Mouse (Mus musculus) 3134 (cell line): ENCODE results near the gene Nsun4.

Source experiments
- DNase-seq: peaks from one replicate; pipeline ENCODE4 v3.0.0-alpha.2; 2011; ENCODE audit warnings: low spot score; ENCODE audit not compliant: insufficient read length; ENCODE audit errors: extremely low read depth

The Nsun4 gene

GRCm38 (mm10) chr4:116053399-116053961 is at the start of gene Nsun4:
TSS of gene Nsun4 (minus strand) at chr4:116053876.
- peak; percentile 95 for DNase-seq

DNA sequence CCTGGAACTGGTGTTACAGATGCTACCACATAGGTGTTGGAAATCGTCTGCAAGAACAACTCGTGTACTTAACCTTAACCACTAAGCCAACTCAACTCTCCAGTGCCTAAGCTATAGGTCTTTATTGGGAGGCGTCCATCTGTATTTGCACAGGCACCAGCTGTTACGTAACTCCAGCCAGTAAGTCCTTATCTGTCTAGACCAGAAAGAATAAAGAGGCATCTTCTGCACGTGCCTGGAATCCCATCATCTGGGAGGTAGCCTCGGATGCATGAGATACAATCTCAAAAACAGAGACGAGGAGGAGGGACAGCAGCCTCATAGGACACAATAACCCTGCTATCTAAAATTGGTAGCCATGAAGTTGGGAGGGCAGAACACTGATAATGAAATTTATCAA is 47.3 kb upstream of the Nsun4 start:
- DNase-seq, result no peak

DNA sequence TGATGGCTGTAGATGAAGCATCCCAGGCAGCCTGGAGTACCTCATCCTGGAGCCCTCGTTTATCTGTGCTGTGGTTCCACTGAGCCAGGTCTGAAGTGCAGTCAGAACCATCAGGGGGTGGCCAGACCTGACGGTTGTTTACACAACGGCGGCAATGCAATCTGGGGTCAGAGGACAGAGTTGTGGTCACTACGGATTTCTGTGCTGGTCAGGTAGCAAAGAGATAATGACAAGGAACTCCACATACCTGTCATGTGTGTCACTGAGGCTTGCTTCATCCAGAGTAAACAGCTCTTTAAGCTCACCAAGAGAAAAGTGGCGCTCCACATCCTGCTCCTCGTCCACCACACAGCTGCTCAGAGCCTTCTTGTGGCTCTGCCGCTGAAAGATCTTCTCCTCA is 43.5 kb upstream of the Nsun4 start:
- no peak for DNase-seq

DNA sequence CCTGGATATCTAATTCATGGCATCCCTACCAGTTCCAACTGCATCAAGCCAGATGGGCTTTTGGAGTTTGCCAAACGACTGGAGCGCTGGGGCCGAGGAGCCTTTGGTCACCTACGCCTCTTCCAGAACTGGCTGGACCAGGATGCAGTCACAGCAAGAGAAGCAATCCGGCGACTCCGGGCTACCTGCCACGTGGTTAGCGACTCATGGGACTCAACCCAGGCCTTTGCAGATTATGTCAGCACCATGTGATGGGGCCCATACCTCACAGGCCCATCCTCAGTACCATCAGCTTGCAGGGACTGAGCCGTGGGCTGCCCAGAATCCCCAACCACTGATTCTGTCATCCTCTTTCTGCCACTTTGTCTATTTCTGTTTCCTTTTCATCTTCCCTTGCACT is 42.6 kb upstream of the Nsun4 start:
- DNase-seq, result peak; percentile 49

DNA sequence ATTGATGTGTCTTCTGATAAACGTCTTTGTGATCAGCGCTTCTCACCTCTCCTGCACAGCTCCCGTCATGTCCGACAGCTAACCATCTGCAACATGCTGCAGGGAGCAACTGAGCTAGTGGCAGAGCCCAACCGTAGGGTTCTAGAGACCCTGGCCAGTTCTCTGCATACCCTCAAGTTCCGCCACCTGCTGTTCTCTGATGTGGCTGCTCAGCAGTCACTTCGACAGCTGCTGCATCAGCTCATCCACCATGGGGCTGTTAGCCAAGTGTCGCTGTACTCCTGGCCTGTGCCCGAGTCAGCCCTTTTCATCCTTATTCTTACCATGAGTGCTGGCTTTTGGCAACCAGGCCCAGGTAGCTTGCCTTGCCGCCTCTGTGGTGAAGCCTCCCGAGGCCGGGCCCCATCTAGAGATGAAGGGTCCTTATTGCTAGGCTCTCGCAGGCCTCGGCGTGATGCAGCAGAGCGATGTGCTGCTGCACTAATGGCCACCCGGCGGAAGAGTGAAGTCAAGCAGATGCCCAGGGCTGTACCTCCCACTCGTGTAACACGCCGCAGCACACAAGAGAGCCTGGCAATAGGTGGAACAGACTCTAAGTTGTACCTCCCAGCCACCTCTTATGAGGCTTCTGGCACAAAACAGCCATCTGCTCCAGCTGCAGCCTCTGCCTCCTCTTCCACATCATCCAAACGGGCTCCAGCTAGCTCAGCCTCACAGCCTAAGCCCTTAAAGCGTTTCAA is 35.0 kb upstream of the Nsun4 start:
- DNase-seq, result no peak

DNA sequence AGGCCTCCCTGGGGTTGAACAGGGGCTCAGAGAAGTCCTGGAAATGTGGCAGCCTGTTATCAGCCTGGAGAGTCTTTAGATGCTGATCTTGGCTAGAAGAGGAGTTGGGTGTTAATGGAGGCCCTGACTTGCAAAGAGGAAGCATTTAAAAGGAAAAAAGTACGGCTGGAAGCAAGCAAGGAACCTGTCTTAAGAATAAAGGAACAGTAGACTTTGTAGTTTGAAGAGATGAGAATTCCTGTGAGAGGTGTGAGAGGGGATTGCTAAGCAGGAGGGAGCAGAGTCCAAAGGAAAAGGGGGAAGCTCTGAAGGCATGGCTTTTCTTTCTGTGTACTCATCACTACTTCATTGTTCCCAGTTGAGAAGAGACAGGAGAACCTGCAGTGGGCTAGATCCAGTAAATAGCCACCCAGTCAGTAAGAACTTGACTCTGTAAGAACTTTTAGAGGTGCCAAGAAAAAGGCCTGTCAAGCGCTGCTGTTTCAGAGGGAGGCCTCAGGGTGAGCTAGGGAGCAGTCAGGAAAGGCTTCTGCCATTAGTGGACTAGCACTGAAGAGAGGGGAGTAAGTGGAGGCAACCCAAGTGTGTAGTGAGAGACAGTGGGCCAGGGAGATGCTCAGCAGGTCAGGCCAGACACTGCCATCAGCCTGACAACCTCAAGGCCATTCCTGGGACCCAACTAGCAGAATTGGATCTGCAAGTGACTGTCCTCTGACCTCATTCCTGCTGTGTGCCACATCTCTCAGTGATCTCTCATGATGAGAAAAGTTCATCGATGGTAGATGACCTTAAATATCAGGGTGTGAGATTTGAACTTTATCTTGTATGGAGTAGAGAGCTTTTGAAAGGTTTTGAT is 23.8 kb upstream of the Nsun4 start:
- DNase-seq, result no peak

DNA sequence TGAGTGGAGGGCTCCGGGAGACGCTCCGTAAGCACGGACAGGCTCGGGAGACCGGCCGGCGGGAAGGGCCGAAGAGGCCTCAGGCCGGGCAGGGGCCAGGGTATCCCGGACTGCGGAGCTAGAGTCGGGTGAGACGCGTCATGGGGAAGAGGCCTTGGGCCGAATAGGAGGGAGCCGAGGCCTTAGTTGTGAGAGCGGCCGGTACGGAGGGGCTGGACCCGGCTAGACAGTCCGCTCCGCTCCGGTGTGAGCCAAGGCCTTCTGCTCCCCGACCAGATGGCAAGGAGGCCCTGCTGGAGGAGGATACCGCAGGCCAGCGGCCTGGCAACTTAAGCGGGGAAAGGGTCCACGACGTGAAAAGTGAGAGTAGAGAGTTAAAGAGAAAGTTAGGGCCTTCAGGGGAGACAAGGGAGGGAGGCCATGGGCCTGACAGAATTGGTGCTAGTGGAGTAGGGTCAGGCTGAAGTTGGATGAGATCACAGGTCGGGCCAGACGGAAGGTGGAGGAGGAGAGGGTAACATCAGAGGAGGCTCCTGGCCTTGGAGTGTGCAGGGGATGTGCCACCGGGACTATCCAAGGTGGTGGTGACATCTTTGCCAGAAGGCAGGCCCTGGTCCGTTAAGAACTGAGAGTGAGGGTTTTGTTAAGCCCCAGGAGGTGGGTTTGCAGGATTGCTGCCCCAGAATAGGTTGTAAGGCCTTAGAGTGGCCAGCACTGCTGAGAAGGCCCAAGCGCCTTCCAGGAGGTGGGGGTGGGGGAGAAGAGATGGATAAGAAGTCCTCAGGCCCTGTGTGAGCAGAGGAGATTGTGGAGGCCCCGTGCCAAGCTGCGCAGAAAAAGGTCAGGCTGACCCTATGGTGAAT is 22.9 kb upstream of the Nsun4 start:
- DNase-seq, result peak; percentile 77

GRCm38 (mm10) chr4:116075631-116076368 is 22.1 kb upstream of the Nsun4 start:
- peak; percentile 73 for DNase-seq

GRCm38 (mm10) chr4:116074861-116075620 is 21.4 kb upstream of the Nsun4 start, which contains the start of the genes Uqcrh and Lrrc41:
TSS of gene Uqcrh (minus strand) at chr4:116075071.
TSS of gene Lrrc41 (plus strand) at chr4:116075269.
- DNase-seq, result peak; percentile 90

DNA sequence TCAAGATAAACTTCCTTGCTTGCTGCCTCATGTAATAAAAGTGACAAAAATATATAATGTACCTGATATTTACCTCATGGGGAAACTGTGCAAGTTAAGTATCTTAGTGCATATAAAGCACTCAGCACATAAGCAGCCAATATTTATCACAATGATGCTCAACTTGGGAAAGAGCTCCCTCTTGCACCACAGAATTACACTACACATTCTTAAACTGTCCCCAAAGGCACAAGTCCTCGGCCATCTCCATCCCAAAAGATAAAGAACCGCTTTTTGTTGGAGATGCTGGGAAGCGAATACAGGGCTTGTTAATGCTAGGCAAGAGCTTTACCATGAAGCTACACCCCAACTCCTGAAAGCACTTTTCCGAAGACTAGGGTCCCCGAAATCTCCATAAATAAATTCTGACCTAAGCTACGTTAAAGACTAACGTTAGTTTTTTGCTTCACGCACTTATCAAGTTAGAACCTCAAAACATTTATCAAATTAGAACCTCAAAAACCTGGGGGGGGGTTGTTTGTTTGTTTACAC is 20.5 kb upstream of the Nsun4 start:
- DNase-seq, result no peak

GRCm38 (mm10) chr4:116073146-116073545 is 19.5 kb upstream of the Nsun4 start:
- no peak for DNase-seq

DNA sequence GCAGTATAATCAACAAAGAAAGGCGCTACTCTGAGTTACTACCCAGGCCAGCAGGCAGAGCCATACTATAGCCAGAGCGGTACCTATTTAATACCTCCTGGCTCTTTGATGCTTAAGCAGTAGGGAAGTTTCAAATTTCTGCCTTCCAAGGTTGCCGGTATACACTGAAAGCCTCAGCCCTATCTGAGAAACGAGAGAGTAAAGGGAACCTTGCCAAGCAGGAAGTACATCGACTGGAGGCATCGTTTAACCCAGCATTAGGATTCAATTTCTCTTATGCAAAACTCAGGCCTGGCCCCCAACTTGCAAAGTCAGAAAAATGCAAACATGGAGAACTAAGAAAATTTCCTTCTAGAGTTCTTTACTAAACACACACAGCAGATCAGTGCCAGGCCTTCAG is 16.4 kb upstream of the Nsun4 start:
- DNase-seq, result no peak

GRCm38 (mm10) chr4:116063855-116064254 is 10.2 kb upstream of the Nsun4 start:
- DNase-seq, result no peak

DNA sequence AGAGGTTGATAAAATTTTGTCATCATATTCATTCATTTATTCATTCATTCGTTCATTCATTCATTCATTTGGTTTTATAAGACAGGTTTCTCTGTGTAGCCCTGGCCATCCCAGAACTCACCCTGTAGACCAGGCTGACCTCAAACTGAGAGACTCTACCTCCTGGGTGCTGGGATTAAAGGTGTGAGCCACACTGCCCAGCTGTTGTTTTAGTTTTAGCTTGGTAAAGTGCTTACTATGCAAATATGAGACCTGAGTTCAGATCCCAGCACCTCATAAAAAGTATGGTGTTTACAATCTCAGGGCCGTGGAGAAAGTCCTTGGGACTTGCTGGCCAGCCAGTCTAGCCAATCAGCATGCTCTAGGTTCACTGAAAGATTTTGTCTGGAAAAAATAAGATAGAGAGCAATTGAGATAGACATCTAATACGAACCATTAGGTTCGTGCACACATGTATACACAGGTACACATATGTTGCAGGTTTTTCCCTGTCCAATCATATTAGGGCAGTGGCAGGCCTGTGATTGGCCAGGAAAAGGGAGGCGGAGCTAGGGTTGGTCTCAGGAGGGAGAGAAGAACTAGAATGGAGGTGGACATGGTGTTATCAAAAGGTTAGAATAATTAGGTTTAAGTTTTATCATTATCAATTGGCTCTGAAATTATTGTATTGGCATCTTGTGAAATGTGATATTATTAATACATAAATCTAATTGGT is 5.5 kb upstream of the Nsun4 start:
- no peak for DNase-seq

GRCm38 (mm10) chr4:116057559-116057958 is 3.9 kb upstream of the Nsun4 start:
- DNase-seq, result no peak

GRCm38 (mm10) chr4:116052526-116053293 is 966 bp downstream of the Nsun4 start:
- no peak for DNase-seq

GRCm38 (mm10) chr4:116049211-116049610 is 4.5 kb downstream of the Nsun4 start:
- no peak for DNase-seq
